Mouse (Mus musculus): Measurements from ENCODE around the gene Arhgap28. TPM values are rescaled to one million over a fixed set of nuclear protein-coding genes. Genes with fewer than 3 reads are reported as not detected.

Gene Arhgap28
- polyA plus RNA-seq, 1 experiment from 2014 or later = 66.3 TPM

DNA sequence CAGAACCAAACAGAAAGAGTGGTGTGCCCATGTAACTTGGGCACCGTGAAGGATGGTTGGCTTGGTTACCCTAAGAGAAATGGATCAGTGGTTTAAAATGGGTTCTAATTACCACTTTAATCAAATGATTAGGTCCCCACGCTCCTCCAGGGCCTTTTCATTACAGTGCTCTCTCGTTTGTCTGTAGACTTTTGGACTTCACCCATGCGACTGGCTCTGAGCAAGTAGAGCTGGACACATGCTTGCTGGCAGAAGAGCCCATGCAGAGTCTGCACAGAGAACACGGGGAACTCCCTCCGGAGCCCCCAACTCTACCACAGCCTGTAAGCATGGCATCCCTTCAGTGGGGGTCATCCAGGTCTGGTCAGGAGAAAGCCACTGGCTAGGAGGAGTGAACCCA, 190.3 kb downstream of the Arhgap28 start:
- DNase-seq (ENCODE audit: low spot score) (no peak), ATAC-seq (ENCODE audit: insufficient number of reproducible peaks, low FRiP score, low TSS enrichment, low read depth) (no peak)
- Histone ChIP-seq H3K36me3 (ENCODE audit: control insufficient read depth, insufficient read depth, low read length) (no peaks in the 10 kb centered on the region), H3K9ac (ENCODE audit: low read length) (no peak overlapping the region), H3K4me3 (ENCODE audit: low read depth, low read length) (no peak overlapping the region), H3K27me3 (ENCODE audit: control insufficient read depth, insufficient read depth, low read length) (no peaks in the 10 kb centered on the region), H3K4me2 (ENCODE audit: low read depth, severe bottlenecking) (no peak overlapping the region), H3K9me3 (ENCODE audit: control insufficient read depth, low read length) (no peaks in the 10 kb centered on the region), H3K27ac (replicated peaks; ENCODE audit: low read depth, low read length) (no peak overlapping the region), H3K4me1 (ENCODE audit: control insufficient read depth, insufficient read depth, low read length) (no peaks in the 10 kb centered on the region)
- 95% methylated on average over 6 of the region's 6 CpGs for WGBS

DNA sequence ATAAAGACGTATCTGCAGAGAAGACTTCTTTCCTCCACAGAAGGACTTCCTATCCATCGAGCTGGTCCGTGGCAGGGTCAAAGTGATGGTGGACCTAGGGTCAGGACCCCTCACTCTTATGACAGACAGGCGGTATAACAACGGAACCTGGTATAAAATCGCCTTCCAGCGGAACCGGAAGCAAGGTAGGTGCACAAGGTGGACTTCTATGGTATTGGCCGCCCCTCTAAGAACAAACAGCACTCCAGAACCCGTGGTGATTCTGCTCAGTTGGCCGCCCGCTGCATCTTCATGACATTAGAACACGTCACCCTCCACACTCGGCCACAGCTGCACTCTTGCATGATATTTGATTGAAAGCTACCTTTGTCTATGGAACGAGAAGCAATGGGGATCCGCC, 194.7 kb downstream of the Arhgap28 start:
- H3K4me3 ChIP-seq (ENCODE audit: low read depth, low read length) = no peak overlapping the region
- no peak overlapping the region for H3K27ac ChIP-seq (replicated peaks; ENCODE audit: low read depth, low read length)
- ATAC-seq (ENCODE audit: insufficient number of reproducible peaks, low FRiP score, low TSS enrichment, low read depth) = no peak
- no peak overlapping the region for H3K4me2 ChIP-seq (ENCODE audit: low read depth, severe bottlenecking)
- 95% methylated on average over 16 of the region's 16 CpGs for WGBS
- no peaks in the 10 kb centered on the region for H3K4me1 ChIP-seq (ENCODE audit: control insufficient read depth, insufficient read depth, low read length)
- no peaks in the 10 kb centered on the region for H3K36me3 ChIP-seq (ENCODE audit: control insufficient read depth, insufficient read depth, low read length)
- H3K27me3 ChIP-seq (ENCODE audit: control insufficient read depth, insufficient read depth, low read length) = no peaks in the 10 kb centered on the region
- DNase-seq (ENCODE audit: low spot score) = no peak
- no peaks in the 10 kb centered on the region for H3K9me3 ChIP-seq (ENCODE audit: control insufficient read depth, low read length)
- H3K9ac ChIP-seq (ENCODE audit: low read length) = no peak overlapping the region

Data from limb, embryonic 11.5 days (tissue).